Mouse (Mus musculus) heart, embryonic 16.5 days (tissue): Measurements from ENCODE around the gene Taf1c. TPM values are rescaled to one million over a fixed set of nuclear protein-coding genes. Genes with fewer than 3 reads are reported as not detected.

Experiments used
- ATAC-seq: fragments of 200-750 bp; cut with Nextera tagmentation; replicated peaks from 2 replicates; pipeline ENCODE4 v1.8.0; 2017; ENCODE audit warnings: moderate number of reproducible peaks; ENCODE audit not compliant: insufficient read depth, low FRiP score; ENCODE audit errors: extremely low read depth
- H3K27ac ChIP-seq: fragments of 300-500 bp; sonication (generic); 2 replicates; pipeline ENCODE4 v1.5.1; 2014; ENCODE audit warnings: mild to moderate bottlenecking, low read length, control low read depth, moderate library complexity
- H3K27me3 ChIP-seq: fragments of 300-500 bp; sonication (generic); 2 replicates; pipeline ENCODE4 v1.6.1; 2014; ENCODE audit warnings: low read length, mixed read lengths; ENCODE audit not compliant: control insufficient read depth, insufficient read depth
- H3K36me3 ChIP-seq: fragments of 300-500 bp; sonication (generic); 2 replicates; pipeline ENCODE4 v1.6.1; 2014; ENCODE audit not compliant: control insufficient read depth, insufficient read depth
- H3K4me1 ChIP-seq: fragments of 300-500 bp; sonication (generic); 2 replicates; pipeline ENCODE4 v1.6.1; 2014; ENCODE audit warnings: low read length, mixed read lengths; ENCODE audit not compliant: control insufficient read depth, insufficient read depth
- H3K4me2 ChIP-seq: fragments of 300-500 bp; sonication (generic); 2 replicates; pipeline ENCODE4 v1.6.1; 2014; ENCODE audit warnings: low read depth, mild to moderate bottlenecking, control low read depth, low read length
- H3K4me3 ChIP-seq: fragments of 300-500 bp; sonication (generic); 2 replicates; pipeline ENCODE4 v1.5.1; 2014; ENCODE audit warnings: mild to moderate bottlenecking, control low read depth, low read length
- H3K9ac ChIP-seq: fragments of 300-500 bp; sonication (generic); 2 replicates; pipeline ENCODE4 v1.6.1; 2014; ENCODE audit warnings: low read length, control low read depth
- H3K9me3 ChIP-seq: fragments of 300-500 bp; sonication (generic); replicated peaks from 2 replicates; pipeline ENCODE4 v1.6.1; 2016; ENCODE audit warnings: low read length; ENCODE audit not compliant: control insufficient read depth
- WGBS: fragments of 180-500 bp; shearing (Covaris S2); extraction: QIAGEN DNeasy Blood & Tissue Kit; methylation state at CpG from one replicate; pipeline ENCODE4 v1.1.7; 2014; 5-methylcytosine and 5-hydroxymethylcytosine counted together
- polyA plus RNA-seq: library from polyadenylated mRNA; unstranded; fragments of >200 nt; fragmentation: Nextera tagmentation; extraction: Ambion mirVana; gene quantifications from 2 replicates; pipeline ENCODE4 v1.2.1, GENCODE M21; 2015

The Taf1c gene
- polyA plus RNA-seq = 8.5 and 9.4 TPM in 2 replicates

DNA sequence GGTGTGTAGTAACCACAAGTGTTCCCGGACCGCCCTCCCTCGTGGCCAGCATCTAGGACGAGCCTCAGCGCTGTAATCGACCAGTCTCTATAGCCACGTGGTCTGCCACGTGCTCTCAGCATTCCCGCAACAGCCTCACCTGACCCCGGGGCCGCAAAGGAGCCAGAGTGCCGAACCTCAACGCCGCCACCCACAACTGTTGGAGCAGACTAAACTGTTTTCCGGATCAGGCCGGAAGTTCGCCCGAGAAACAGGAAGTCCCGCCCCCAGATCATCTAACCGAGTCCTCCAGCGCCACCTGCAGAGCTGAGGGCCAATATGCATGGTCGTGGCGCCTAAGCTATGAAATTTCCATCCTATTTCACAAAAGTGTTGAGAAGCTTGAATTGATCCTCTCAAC lies at the start of gene Taf1c:
Gene Taf1c (minus strand): TSS at position 227 of the 400 bp plus-strand sequence.
- Histone ChIP-seq H3K36me3 (peaks cover 15% of the 10 kb centered on the region), H3K27me3 (no peaks in the 10 kb centered on the region), H3K9me3 (peaks cover 4% of the 10 kb centered on the region), H3K4me2 (peak within 1 kb of the TSS; percentile 77), H3K27ac (peak within 1 kb of the TSS; percentile 66), H3K4me1 (peaks cover 10% of the 10 kb centered on the region), H3K4me3 (peak within 1 kb of the TSS; percentile 92), H3K9ac (peak within 1 kb of the TSS; percentile 91)
- 0% methylated on average over 23 of the region's 23 CpGs for WGBS
- ATAC-seq = peak; percentile 80

DNA sequence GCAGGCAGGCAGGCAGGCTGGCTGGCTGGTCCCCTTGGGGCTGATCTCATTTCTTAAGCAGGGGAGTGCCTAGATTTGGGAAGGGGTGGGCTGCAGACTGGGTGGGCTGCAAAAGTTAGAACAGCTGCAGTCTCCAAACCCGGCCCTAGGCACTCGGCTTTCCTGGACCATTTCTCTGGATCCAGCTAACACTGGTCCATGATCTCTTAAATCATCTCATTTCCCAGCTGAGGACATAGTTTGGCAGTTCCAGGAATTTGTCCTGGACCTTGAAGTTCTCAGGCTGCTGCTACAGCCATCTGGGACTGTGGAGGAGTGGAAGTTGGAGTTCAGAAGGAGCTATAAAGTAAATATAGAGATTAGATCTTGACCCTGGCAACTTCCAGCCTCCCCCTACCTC lies 46.3 kb upstream of the Taf1c start:
- Histone ChIP-seq H3K4me2 (no peak overlapping the region), H3K36me3 (no peaks in the 10 kb centered on the region), H3K4me1 (no peaks in the 10 kb centered on the region), H3K27ac (no peak overlapping the region), H3K9me3 (peaks cover 2% of the 10 kb centered on the region), H3K9ac (no peak overlapping the region), H3K4me3 (no peak overlapping the region), H3K27me3 (no peaks in the 10 kb centered on the region; the same call in 1 of the 2 replicates)
- 44% methylated on average over 2 of the region's 2 CpGs for WGBS
- ATAC-seq = peak; percentile 23; the same call in 1 of the 2 replicates

DNA sequence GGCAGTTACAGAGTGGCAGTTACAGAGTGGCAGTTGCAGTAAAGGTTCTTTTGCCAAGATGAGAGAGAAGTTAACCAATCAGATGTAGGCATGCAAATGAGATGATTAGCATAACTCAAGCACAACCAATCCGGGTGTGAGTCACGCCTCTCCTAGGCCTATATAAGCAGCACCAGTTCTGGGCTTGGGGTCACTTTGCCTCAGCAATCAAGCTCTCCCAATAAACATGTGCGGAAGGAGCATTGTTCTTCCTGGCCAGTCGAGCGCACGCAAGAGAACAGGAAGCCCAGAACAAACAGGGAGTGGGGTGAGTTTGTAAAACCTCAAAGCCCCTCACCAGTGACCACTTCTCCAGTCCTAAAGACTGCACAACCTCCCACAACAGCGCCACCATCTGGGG lies 41.8 kb upstream of the Taf1c start:
- no peak for ATAC-seq
- Histone ChIP-seq H3K27me3 (no peaks in the 10 kb centered on the region; the same call in 1 of the 2 replicates), H3K9ac (no peak overlapping the region), H3K36me3 (no peaks in the 10 kb centered on the region), H3K4me2 (no peak overlapping the region), H3K27ac (no peak overlapping the region), H3K9me3 (peaks cover 4% of the 10 kb centered on the region), H3K4me1 (no peaks in the 10 kb centered on the region), H3K4me3 (no peak overlapping the region)
- 81% methylated on average over 7 of the region's 7 CpGs for WGBS

DNA sequence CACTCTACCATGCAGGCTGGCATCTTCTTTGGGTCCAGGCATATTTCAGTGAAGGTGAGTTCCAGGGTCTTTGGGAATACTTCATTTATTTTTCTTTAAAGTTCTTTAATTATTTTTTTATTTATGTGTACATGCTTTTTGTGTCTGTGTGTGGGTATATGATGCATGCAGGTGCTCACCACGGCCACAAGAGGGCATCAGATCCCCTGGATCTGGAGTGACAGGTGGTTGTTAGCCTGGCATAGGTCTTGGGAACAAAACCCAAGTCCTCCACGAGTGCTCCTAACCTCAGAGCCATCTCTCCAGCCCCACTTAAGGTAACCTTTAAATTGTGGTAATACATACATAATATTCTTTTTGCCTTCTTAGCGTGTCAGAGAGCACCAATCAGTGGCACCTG lies 41.2 kb upstream of the Taf1c start:
- no peak for ATAC-seq
- H3K27ac ChIP-seq = no peak overlapping the region
- H3K4me1 ChIP-seq = no peaks in the 10 kb centered on the region
- peaks cover 4% of the 10 kb centered on the region for H3K9me3 ChIP-seq
- no peak overlapping the region for H3K4me2 ChIP-seq
- no peak overlapping the region for H3K9ac ChIP-seq
- no peak overlapping the region for H3K4me3 ChIP-seq
- WGBS = 64% methylated on average over 3 of the region's 3 CpGs
- no peaks in the 10 kb centered on the region for H3K36me3 ChIP-seq
- no peaks in the 10 kb centered on the region for H3K27me3 ChIP-seq

DNA sequence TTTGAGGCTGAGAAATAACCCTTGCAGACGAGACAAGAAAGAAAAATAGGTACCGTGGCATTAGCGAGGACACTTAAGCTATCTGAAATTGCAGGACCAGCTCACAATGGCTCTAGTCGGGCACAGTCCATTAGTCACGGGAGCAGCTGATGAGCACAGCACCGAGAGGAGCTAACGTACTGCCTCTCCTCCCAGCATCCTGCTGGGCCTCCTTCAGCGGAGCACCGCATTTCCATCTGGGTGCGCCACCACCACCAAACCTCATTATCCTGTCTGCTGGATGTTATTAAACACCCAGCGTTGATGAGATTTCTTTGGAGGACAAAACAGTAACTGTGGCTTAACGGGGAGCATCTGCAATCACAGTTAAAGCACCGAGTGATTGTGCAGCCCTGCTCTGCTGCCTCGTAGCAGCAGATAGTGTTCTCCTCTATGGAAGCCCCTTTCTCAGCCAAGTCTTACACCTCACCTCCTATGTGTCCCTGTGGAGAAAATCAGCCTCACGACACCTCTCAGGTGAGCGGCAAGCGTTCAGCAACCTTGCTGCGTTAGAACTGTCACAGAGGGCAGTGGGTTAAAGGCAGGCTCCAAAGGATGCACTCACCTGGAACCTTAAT lies 40.1 kb upstream of the Taf1c start:
- Histone ChIP-seq H3K9me3 (peaks cover 4% of the 10 kb centered on the region), H3K27me3 (0 out of 2 replicates have a peak, but pooled peaks cover 2% of the 10 kb centered on the region), H3K36me3 (no peaks in the 10 kb centered on the region), H3K9ac (no peak overlapping the region), H3K4me1 (no peaks in the 10 kb centered on the region), H3K27ac (no peak overlapping the region), H3K4me3 (no peak overlapping the region), H3K4me2 (no peak overlapping the region)
- no peak for ATAC-seq
- WGBS = 62% methylated on average over 18 of the region's 18 CpGs

DNA sequence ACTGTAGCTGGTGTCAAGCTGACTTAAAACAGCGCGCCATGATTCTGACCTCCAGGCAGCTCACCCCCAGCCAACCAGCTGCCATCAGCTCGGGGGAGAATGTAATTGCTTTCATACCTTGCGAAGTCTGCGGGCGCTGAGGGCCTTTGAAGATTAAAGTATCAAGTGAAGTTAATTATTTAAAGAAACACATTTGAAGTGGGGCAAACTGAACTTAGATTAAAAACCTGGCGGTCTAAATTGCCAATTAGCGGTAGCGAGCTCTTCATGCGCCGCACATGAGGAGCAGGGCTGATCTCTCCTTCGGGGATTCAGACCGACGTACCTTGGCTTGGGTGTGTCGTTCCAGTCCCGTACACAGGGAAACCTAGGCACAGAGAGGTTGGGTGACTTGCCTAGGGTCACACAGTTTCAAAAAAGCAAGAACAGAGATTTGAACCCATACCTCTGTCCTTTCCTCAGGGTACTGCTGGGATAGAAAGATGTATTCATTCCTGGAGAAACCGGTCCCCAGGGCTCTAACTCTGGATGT lies 39.5 kb upstream of the Taf1c start:
- Histone ChIP-seq H3K4me3 (no peak overlapping the region), H3K4me2 (no peak overlapping the region), H3K9ac (no peak overlapping the region), H3K4me1 (no peaks in the 10 kb centered on the region), H3K9me3 (peaks cover 4% of the 10 kb centered on the region), H3K27ac (no peak overlapping the region), H3K36me3 (no peaks in the 10 kb centered on the region), H3K27me3 (0 out of 2 replicates have a peak, but pooled peaks cover 2% of the 10 kb centered on the region)
- WGBS = 82% methylated on average over 17 of the region's 17 CpGs
- ATAC-seq = no peak

DNA sequence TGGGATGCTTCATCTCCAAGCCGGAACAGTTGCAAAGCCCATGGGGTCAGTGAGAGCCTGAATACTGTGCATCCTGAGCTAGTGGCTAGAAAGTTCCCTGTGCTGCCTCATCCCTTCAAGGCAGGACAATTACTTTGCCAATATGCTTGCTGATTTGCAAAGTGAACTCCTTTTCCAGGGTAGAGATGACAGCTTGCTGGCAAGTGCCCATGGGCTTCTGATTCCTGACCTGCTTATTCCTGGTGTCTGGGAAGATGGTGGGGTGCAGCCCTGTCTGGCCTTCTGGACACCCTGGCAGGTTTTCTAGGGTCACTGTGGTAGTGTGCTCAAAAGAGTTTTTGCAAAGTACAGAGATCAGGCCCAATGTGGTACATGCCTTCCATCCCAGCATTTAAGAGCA lies 37.9 kb upstream of the Taf1c start:
- WGBS = 88% methylated on average over 1 of the region's 1 CpGs

DNA sequence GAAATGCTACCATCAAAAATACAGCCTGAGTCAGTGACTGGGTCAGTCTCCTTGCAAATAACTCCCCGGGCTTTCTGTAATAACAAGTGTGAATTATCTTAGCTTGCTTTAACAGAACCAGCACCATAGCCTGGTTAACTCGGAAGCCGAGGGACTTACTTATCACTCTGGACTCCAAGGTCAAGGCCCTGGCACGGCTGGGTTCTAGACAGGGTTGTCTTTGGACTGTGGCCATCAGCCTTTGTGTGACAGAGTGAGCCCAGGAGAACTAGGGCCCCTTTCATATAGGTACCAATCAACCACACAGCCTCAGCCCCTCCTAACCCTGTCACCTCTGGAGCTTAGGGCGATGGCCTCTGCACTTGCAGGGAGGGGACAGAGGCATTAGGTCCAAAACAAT lies 36.0 kb upstream of the Taf1c start:
- H3K36me3 ChIP-seq = no peaks in the 10 kb centered on the region
- H3K9ac ChIP-seq = no peak overlapping the region
- 66% methylated on average over 5 of the region's 5 CpGs for WGBS
- no peak overlapping the region for H3K4me2 ChIP-seq
- H3K4me3 ChIP-seq = no peak overlapping the region
- no peak overlapping the region for H3K27ac ChIP-seq
- no peaks in the 10 kb centered on the region for H3K9me3 ChIP-seq
- 0 out of 2 replicates have a peak, but pooled peaks cover 3% of the 10 kb centered on the region for H3K4me1 ChIP-seq
- no peak for ATAC-seq
- H3K27me3 ChIP-seq = 0 out of 2 replicates have a peak, but pooled peaks cover 2% of the 10 kb centered on the region

More for the DNA sequence above, 37.9 kb upstream of the Taf1c start:
- no peak for ATAC-seq
- Histone ChIP-seq H3K9ac (no peak overlapping the region), H3K9me3 (peaks cover 4% of the 10 kb centered on the region), H3K4me3 (no peak overlapping the region), H3K27me3 (0 out of 2 replicates have a peak, but pooled peaks cover 2% of the 10 kb centered on the region), H3K4me1 (no peaks in the 10 kb centered on the region), H3K27ac (no peak overlapping the region), H3K4me2 (no peak overlapping the region), H3K36me3 (no peaks in the 10 kb centered on the region)

DNA sequence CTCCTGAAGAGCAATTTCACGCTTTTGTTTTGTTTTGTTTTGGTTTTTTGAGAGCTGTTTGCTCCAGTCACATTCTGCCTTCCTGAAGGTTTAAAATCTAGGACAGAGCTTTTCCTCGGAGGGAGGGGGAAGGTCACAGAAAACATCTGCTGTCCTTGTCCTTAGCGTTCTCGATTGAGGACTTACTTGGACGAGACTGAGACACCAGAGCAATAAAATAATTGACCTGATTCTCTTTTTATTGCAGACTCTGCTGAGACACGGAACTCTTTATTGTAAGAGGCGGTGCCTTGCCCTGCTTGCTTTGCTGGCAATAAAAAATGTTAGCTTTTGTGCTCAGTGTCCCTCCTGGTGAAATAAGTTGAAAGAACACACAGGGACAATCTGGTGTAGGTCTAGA lies 34.8 kb upstream of the Taf1c start:
- Histone ChIP-seq H3K27ac (no peak overlapping the region), H3K27me3 (peaks cover 3% of the 10 kb centered on the region; the same call in 1 of the 2 replicates), H3K36me3 (no peaks in the 10 kb centered on the region), H3K4me1 (peaks cover 7% of the 10 kb centered on the region), H3K4me2 (no peak overlapping the region), H3K9me3 (no peaks in the 10 kb centered on the region), H3K9ac (no peak overlapping the region), H3K4me3 (no peak overlapping the region)
- 66% methylated on average over 7 of the region's 7 CpGs for WGBS
- no peak for ATAC-seq
